Mouse (Mus musculus): Measurements from ENCODE around the gene Tcf7l1. TPM values are rescaled to one million over a fixed set of nuclear protein-coding genes. Genes with fewer than 3 reads are reported as not detected.

The Tcf7l1 gene
- polyA plus RNA-seq, 1 experiment: 29.1 TPM

DNA sequence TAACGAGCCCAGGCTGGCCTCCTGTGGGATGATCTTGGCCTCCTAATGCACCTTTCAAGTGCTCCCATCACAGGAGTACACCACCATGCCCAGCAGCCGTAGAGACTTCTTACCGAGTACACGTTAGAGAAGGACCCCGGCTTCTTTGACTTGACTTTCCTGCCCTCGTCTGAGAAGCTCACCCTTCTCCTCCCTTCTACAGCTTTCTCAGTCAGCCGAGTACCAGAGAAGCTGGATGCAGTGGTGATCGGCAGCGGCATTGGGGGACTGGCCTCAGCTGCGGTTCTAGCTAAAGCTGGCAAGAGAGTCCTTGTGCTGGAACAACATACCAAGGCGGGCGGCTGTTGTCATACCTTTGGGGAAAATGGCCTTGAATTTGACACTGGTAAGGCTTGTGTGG, 188.3 kb downstream of the Tcf7l1 start:
- Histone ChIP-seq H3K4me1 (ENCODE audit: control insufficient read depth, insufficient read depth, low read length) (peaks cover 2% of the 10 kb centered on the region), H3K27ac (ENCODE audit: control insufficient read depth, insufficient read depth, low read depth, low read length, poor library complexity) (no peak overlapping the region), H3K4me3 (replicated peaks; ENCODE audit: control insufficient read depth, low read depth, low read length) (no peak overlapping the region)
- 91% methylated on average over 12 of the region's 12 CpGs for WGBS
- TF ChIP-seq POLR2A (IDR thresholded peaks at IDR 0.05; ENCODE audit: borderline replicate concordance, control insufficient read depth, low read depth, low read length): no peak
- TF ChIP-seq CTCF (IDR thresholded peaks at IDR 0.05; ENCODE audit: control insufficient read depth, insufficient read depth, low read length): no peak

GRCm38 (mm10) chr6:72600216-72600615, 188.8 kb downstream of the Tcf7l1 start:
- no peak for TF ChIP-seq CTCF (IDR thresholded peaks at IDR 0.05; ENCODE audit: control insufficient read depth, insufficient read depth, low read length)
- no peak for TF ChIP-seq POLR2A (IDR thresholded peaks at IDR 0.05; ENCODE audit: borderline replicate concordance, control insufficient read depth, low read depth, low read length)
- Histone ChIP-seq H3K4me1 (ENCODE audit: control insufficient read depth, insufficient read depth, low read length) (peaks cover 2% of the 10 kb centered on the region), H3K27ac (ENCODE audit: control insufficient read depth, insufficient read depth, low read depth, low read length, poor library complexity) (no peak overlapping the region), H3K4me3 (replicated peaks; ENCODE audit: control insufficient read depth, low read depth, low read length) (no peak overlapping the region)
- 85% methylated on average over 6 of the region's 6 CpGs for WGBS

DNA sequence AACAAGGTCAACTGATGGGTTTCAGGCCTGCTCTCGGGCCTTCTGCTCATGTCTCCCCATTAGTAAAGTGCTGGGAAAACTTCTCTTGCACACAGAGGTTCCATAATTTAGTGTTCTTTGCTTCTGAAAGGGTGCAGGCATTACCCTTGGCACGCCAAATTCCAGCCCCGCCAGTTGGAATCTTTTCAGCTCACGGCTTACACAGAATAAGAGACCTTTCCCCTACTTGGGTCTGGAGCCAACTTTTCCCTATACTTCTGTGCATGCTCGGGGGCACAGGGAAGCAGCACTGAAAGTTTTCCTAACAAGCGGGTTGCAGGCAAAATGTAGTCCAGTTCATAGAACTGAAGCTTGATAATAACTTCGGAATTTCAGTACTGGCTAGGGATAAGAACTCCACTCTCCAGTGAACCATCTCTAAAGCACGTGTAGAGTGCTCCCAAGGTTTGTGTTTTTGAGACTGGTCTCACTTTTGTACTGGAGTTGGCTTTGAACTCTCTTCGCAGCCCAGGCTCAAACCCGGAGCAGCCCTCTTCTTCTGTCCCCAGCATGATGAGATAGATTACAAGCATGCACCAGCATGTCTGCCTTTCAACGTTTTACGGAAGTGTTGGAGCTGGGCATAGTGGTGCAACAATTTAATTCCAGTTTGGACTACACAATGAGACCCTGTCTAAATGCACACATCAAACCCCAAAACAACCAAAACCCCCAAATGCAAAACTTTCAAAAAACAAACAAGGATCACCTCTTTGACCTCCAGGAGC, 190.1 kb downstream of the Tcf7l1 start:
- 38% methylated on average over 12 of the region's 12 CpGs for WGBS
- Histone ChIP-seq H3K27ac (ENCODE audit: control insufficient read depth, insufficient read depth, low read depth, low read length, poor library complexity) (no peak overlapping the region), H3K4me1 (ENCODE audit: control insufficient read depth, insufficient read depth, low read length) (peaks cover 2% of the 10 kb centered on the region), H3K4me3 (replicated peaks; ENCODE audit: control insufficient read depth, low read depth, low read length) (peak overlapping the region; percentile 75)
- no peak for TF ChIP-seq POLR2A (IDR thresholded peaks at IDR 0.05; ENCODE audit: borderline replicate concordance, control insufficient read depth, low read depth, low read length)
- TF ChIP-seq CTCF (IDR thresholded peaks at IDR 0.05; ENCODE audit: control insufficient read depth, insufficient read depth, low read length): no peak

- WGBS: under 1% methylated on average over 38 of the region's 38 CpGs
- no peak for TF ChIP-seq CTCF (IDR thresholded peaks at IDR 0.05; ENCODE audit: control insufficient read depth, insufficient read depth, low read length)
- peak; percentile 72; the same call in 1 of the 2 replicates for TF ChIP-seq POLR2A (IDR thresholded peaks at IDR 0.05; ENCODE audit: borderline replicate concordance, control insufficient read depth, low read depth, low read length)
- Histone ChIP-seq H3K4me3 (replicated peaks; ENCODE audit: control insufficient read depth, low read depth, low read length) (peak within 1 kb of the TSS; percentile 75), H3K27ac (ENCODE audit: control insufficient read depth, insufficient read depth, low read depth, low read length, poor library complexity) (no peak within 1 kb of the TSS), H3K4me1 (ENCODE audit: control insufficient read depth, insufficient read depth, low read length) (peaks cover 2% of the 10 kb centered on the region)
Measured at GRCm38 (mm10) chr6:72597956-72598753, 190.9 kb downstream of the Tcf7l1 start, which contains the start of the genes Elmod3 and Retsat. Gene Elmod3 (minus strand): TSS chr6:72598413. Gene Retsat (plus strand): TSS chr6:72598475.

GRCm38 (mm10) chr6:72597083-72597874, 191.8 kb downstream of the Tcf7l1 start:
- Histone ChIP-seq H3K27ac (ENCODE audit: control insufficient read depth, insufficient read depth, low read depth, low read length, poor library complexity) (no peak overlapping the region), H3K4me3 (replicated peaks; ENCODE audit: control insufficient read depth, low read depth, low read length) (peak overlapping the region; percentile 75), H3K4me1 (ENCODE audit: control insufficient read depth, insufficient read depth, low read length) (peaks cover 2% of the 10 kb centered on the region)
- WGBS: 27% methylated on average over 13 of the region's 13 CpGs
- TF ChIP-seq CTCF (IDR thresholded peaks at IDR 0.05; ENCODE audit: control insufficient read depth, insufficient read depth, low read length): no peak
- no peak for TF ChIP-seq POLR2A (IDR thresholded peaks at IDR 0.05; ENCODE audit: borderline replicate concordance, control insufficient read depth, low read depth, low read length)

DNA sequence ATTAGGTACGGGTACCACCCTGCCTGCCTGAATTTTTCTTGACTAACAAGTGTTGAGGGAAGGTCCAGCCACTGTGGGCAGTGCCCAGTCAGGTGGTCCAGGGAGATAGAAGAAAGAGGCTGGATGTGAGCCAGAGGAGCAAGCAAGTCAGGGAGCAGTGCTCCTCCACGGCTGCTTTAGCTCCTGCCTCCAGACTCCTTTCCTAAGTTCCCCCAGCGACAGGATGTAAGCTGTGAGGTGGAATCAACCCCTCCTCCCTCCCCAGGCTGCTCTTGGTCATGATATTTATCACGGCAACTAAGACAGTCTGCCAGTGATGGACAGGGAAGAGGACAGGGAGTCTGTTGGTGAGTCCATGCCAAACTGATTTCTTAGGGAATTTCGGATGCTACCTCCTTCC, 195.1 kb downstream of the Tcf7l1 start:
- Histone ChIP-seq H3K4me1 (ENCODE audit: control insufficient read depth, insufficient read depth, low read length) (peaks cover 2% of the 10 kb centered on the region), H3K27ac (ENCODE audit: control insufficient read depth, insufficient read depth, low read depth, low read length, poor library complexity) (no peak overlapping the region), H3K4me3 (replicated peaks; ENCODE audit: control insufficient read depth, low read depth, low read length) (no peak overlapping the region)
- WGBS: 64% methylated on average over 5 of the region's 5 CpGs
- TF ChIP-seq POLR2A (IDR thresholded peaks at IDR 0.05; ENCODE audit: borderline replicate concordance, control insufficient read depth, low read depth, low read length) (no peak), CTCF (IDR thresholded peaks at IDR 0.05; ENCODE audit: control insufficient read depth, insufficient read depth, low read length) (no peak)

- WGBS: 83% methylated on average over 6 of the region's 6 CpGs
- Histone ChIP-seq H3K27ac (ENCODE audit: control insufficient read depth, insufficient read depth, low read depth, low read length, poor library complexity) (no peak overlapping the region), H3K4me1 (ENCODE audit: control insufficient read depth, insufficient read depth, low read length) (peaks cover 2% of the 10 kb centered on the region), H3K4me3 (replicated peaks; ENCODE audit: control insufficient read depth, low read depth, low read length) (no peak overlapping the region)
- TF ChIP-seq POLR2A (IDR thresholded peaks at IDR 0.05; ENCODE audit: borderline replicate concordance, control insufficient read depth, low read depth, low read length) (no peak), CTCF (IDR thresholded peaks at IDR 0.05; ENCODE audit: control insufficient read depth, insufficient read depth, low read length) (no peak)
Measured at GRCm38 (mm10) chr6:72593011-72593803, 195.8 kb downstream of the Tcf7l1 start.

All from bone marrow, adult 2 months (tissue).